Mouse (Mus musculus): ENCODE results near the gene Pik3r1. TPM values are rescaled to one million over a fixed set of nuclear protein-coding genes. Genes with fewer than 3 reads are reported as not detected.

Gene Pik3r1
- polyA plus RNA-seq, 1 experiment: 25.9 TPM

DNA sequence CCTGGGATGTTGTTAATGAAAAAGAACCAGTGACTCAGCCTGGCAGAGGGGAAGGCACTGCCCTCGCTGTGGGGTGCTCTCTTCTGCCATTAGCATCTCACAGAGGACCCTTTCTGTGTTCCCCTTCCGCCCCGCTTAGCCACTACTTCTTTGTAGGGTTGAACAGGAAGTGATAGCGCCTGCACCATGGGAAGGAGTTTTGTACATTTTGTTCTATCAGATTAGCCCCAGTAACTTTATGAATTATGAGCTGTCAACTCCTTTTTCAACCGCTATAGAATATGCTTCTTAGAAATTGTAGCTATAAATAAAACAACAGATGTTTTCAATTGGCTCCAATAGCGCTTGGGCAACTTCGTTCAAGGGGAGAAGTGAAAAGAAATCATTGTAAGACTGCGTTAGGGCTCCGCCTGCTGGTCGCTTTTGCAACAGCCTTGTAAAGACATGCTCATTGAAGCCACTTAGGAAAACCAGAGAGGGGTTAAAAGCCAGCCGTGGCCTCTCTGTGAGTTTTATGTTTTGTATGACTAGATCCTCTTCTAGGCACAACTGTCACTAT lies 48.6 kb downstream of the Pik3r1 start:
- no peak overlapping the region for H3K4me3 ChIP-seq (replicated peaks; ENCODE audit: extremely low read depth, low read depth, low read length)
- 10% methylated on average over 11 of the region's 11 CpGs for WGBS

GRCm38 (mm10) chr13:101718744-101719143 lies 49.3 kb downstream of the Pik3r1 start:
- 51% methylated on average over 7 of the region's 7 CpGs for WGBS
- no peak overlapping the region for H3K4me3 ChIP-seq (replicated peaks; ENCODE audit: extremely low read depth, low read depth, low read length)
- H3K4me1 ChIP-seq (ENCODE audit: control insufficient read depth, insufficient read depth, low read length): peaks cover 24% of the 10 kb centered on the region
- DNase-seq: no peak
- no peak for TF ChIP-seq CTCF (IDR thresholded peaks at IDR 0.05; ENCODE audit: insufficient read depth, low read length)
- no peak for TF ChIP-seq POLR2A (IDR thresholded peaks at IDR 0.05; ENCODE audit: borderline replicate concordance, extremely low read depth, low read depth, low read length)

More for the DNA sequence above, 48.6 kb downstream of the Pik3r1 start:
- DNase-seq: peak; percentile 69
- TF ChIP-seq CTCF (IDR thresholded peaks at IDR 0.05; ENCODE audit: insufficient read depth, low read length): peak; percentile 70
- no peak for TF ChIP-seq POLR2A (IDR thresholded peaks at IDR 0.05; ENCODE audit: borderline replicate concordance, extremely low read depth, low read depth, low read length)
- H3K4me1 ChIP-seq (ENCODE audit: control insufficient read depth, insufficient read depth, low read length): peaks cover 24% of the 10 kb centered on the region

GRCm38 (mm10) chr13:101717836-101718235 lies 50.2 kb downstream of the Pik3r1 start:
- WGBS: 52% methylated on average over 6 of the region's 6 CpGs
- TF ChIP-seq CTCF (IDR thresholded peaks at IDR 0.05; ENCODE audit: insufficient read depth, low read length): no peak
- TF ChIP-seq POLR2A (IDR thresholded peaks at IDR 0.05; ENCODE audit: borderline replicate concordance, extremely low read depth, low read depth, low read length): no peak
- Histone ChIP-seq H3K4me1 (ENCODE audit: control insufficient read depth, insufficient read depth, low read length) (peaks cover 24% of the 10 kb centered on the region), H3K4me3 (replicated peaks; ENCODE audit: extremely low read depth, low read depth, low read length) (no peak overlapping the region)
- DNase-seq: no peak

DNA sequence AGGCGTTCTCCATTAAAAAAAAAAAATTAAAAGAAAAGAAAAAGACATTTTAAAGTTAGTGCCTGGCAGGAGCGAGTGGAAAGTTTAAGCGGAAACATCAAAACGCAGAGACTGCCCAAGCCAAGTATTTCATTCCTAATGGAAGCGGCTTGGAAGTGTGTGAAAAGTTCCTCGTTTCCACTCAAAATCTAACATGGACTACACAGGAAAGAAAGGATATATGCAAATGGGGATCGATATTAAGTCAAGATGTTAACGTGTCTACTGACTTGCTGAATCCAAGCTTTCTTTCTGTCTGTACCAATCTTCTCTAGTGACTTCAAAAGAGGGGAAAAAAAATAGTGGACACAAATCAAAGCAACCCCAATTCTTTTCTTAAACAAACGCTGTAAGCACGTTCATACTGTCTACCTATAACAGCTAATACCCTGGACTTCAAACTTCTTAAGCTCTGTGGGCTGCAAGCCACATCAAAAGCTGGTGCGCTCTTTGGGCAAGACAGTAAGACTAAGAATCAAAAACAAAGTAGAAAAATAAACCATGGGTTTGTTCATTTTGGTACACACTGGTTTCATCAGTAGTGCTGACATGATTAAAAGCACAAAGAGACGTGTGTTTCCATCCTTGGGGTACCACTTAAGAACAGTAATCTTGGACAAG lies 54.5 kb downstream of the Pik3r1 start:
- 67% methylated on average over 12 of the region's 12 CpGs for WGBS
- H3K4me3 ChIP-seq (replicated peaks; ENCODE audit: extremely low read depth, low read depth, low read length): no peak overlapping the region

GRCm38 (mm10) chr13:101712720-101713428 lies 55.1 kb downstream of the Pik3r1 start:
- Histone ChIP-seq H3K4me3 (replicated peaks; ENCODE audit: extremely low read depth, low read depth, low read length) (no peak overlapping the region), H3K4me1 (ENCODE audit: control insufficient read depth, insufficient read depth, low read length) (peaks cover 13% of the 10 kb centered on the region)
- no peak for DNase-seq
- TF ChIP-seq POLR2A (IDR thresholded peaks at IDR 0.05; ENCODE audit: borderline replicate concordance, extremely low read depth, low read depth, low read length) (no peak), CTCF (IDR thresholded peaks at IDR 0.05; ENCODE audit: insufficient read depth, low read length) (no peak)
- WGBS: 37% methylated on average over 9 of the region's 9 CpGs

More for the DNA sequence above, 54.5 kb downstream of the Pik3r1 start:
- TF ChIP-seq POLR2A (IDR thresholded peaks at IDR 0.05; ENCODE audit: borderline replicate concordance, extremely low read depth, low read depth, low read length): no peak
- TF ChIP-seq CTCF (IDR thresholded peaks at IDR 0.05; ENCODE audit: insufficient read depth, low read length): no peak
- peaks cover 16% of the 10 kb centered on the region for H3K4me1 ChIP-seq (ENCODE audit: control insufficient read depth, insufficient read depth, low read length)
- DNase-seq: no peak

- no peak overlapping the region for H3K4me3 ChIP-seq (replicated peaks; ENCODE audit: extremely low read depth, low read depth, low read length)
- H3K4me1 ChIP-seq (ENCODE audit: control insufficient read depth, insufficient read depth, low read length): peaks cover 13% of the 10 kb centered on the region
- DNase-seq: no peak
- WGBS: 49% methylated on average over 9 of the region's 9 CpGs
- TF ChIP-seq POLR2A (IDR thresholded peaks at IDR 0.05; ENCODE audit: borderline replicate concordance, extremely low read depth, low read depth, low read length): no peak
- no peak for TF ChIP-seq CTCF (IDR thresholded peaks at IDR 0.05; ENCODE audit: insufficient read depth, low read length)
Observed at GRCm38 (mm10) chr13:101712099-101712498, 55.9 kb downstream of the Pik3r1 start.

GRCm38 (mm10) chr13:101711301-101711700 lies 56.7 kb downstream of the Pik3r1 start:
- WGBS: 75% methylated on average over 2 of the region's 2 CpGs
- TF ChIP-seq POLR2A (IDR thresholded peaks at IDR 0.05; ENCODE audit: borderline replicate concordance, extremely low read depth, low read depth, low read length) (no peak), CTCF (IDR thresholded peaks at IDR 0.05; ENCODE audit: insufficient read depth, low read length) (no peak)

GRCm38 (mm10) chr13:101709788-101710187 lies 58.2 kb downstream of the Pik3r1 start:
- 76% methylated on average over 3 of the region's 3 CpGs for WGBS
- H3K4me1 ChIP-seq (ENCODE audit: control insufficient read depth, insufficient read depth, low read length): peaks cover 13% of the 10 kb centered on the region
- DNase-seq: no peak
- no peak overlapping the region for H3K4me3 ChIP-seq (replicated peaks; ENCODE audit: extremely low read depth, low read depth, low read length)
- TF ChIP-seq CTCF (IDR thresholded peaks at IDR 0.05; ENCODE audit: insufficient read depth, low read length) (no peak), POLR2A (IDR thresholded peaks at IDR 0.05; ENCODE audit: borderline replicate concordance, extremely low read depth, low read depth, low read length) (no peak)

More at GRCm38 (mm10) chr13:101711301-101711700, 56.7 kb downstream of the Pik3r1 start:
- no peak for DNase-seq
- Histone ChIP-seq H3K4me1 (ENCODE audit: control insufficient read depth, insufficient read depth, low read length) (peaks cover 13% of the 10 kb centered on the region), H3K4me3 (replicated peaks; ENCODE audit: extremely low read depth, low read depth, low read length) (no peak overlapping the region)

DNA sequence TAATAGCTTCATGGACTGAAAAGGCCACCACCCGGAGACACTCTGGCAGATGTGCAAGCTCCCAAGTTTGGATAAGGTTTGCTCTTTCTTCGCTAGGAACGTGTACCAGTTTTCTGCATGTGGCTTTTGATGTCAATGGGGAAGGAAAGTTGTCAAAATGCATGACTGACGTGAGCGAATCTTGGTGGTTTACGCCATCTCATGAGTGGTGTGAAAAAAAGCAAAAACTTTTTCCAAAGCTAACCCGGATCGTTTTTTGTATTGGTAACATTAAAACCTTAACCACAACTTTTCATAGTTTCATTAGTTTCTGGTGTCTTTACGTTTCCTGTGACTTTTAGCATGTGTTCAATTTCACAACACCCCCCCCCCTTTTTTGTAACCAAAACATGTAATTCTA lies 60.8 kb downstream of the Pik3r1 start:
- H3K4me3 ChIP-seq (replicated peaks; ENCODE audit: extremely low read depth, low read depth, low read length): no peak overlapping the region
- peaks cover 9% of the 10 kb centered on the region for H3K4me1 ChIP-seq (ENCODE audit: control insufficient read depth, insufficient read depth, low read length)
- TF ChIP-seq POLR2A (IDR thresholded peaks at IDR 0.05; ENCODE audit: borderline replicate concordance, extremely low read depth, low read depth, low read length) (no peak), CTCF (IDR thresholded peaks at IDR 0.05; ENCODE audit: insufficient read depth, low read length) (no peak)
- WGBS: 80% methylated on average over 9 of the region's 9 CpGs
- DNase-seq: no peak
